Mouse (Mus musculus) 3T3-L1 (cell line): ENCODE results near the gene Ccdc138.
"Not testable (repeated sequence)": the region's sequence is repeated elsewhere in the genome, so short reads cannot be mapped to it uniquely, and the experiment has no call there.

Experiments used
- DNase-seq: peaks from one replicate; pipeline ENCODE4 v3.0.0-alpha.2; 2015; ENCODE audit warnings: low read depth, low spot score

The Ccdc138 gene

GRCm38 (mm10) chr10:58497320-58498284 is at the start of gene Ccdc138:
Gene Ccdc138, plus strand, starts transcription at chr10:58497948.
- peak; percentile 90 for DNase-seq

- no peak for DNase-seq
Observed at GRCm38 (mm10) chr10:58451575-58451974, 46.2 kb upstream of the Ccdc138 start.

GRCm38 (mm10) chr10:58452185-58452584 is 45.6 kb upstream of the Ccdc138 start:
- DNase-seq: no peak

GRCm38 (mm10) chr10:58459896-58460295 is 37.9 kb upstream of the Ccdc138 start:
- DNase-seq: no peak

- DNase-seq: no peak
Observed at GRCm38 (mm10) chr10:58477086-58477755, 20.5 kb upstream of the Ccdc138 start.

- DNase-seq: no peak
Observed at GRCm38 (mm10) chr10:58478071-58478578, 19.6 kb upstream of the Ccdc138 start.

- no peak for DNase-seq
Observed at GRCm38 (mm10) chr10:58479954-58480490, 17.7 kb upstream of the Ccdc138 start.

- no peak for DNase-seq
Observed at GRCm38 (mm10) chr10:58491031-58491430, 6.7 kb upstream of the Ccdc138 start.

- peak; percentile 29 for DNase-seq
Observed at GRCm38 (mm10) chr10:58495637-58496036, 2.1 kb upstream of the Ccdc138 start.

GRCm38 (mm10) chr10:58496732-58497131 is 1.0 kb upstream of the Ccdc138 start:
- DNase-seq: peak; percentile 34

GRCm38 (mm10) chr10:58498516-58498915 is 768 bp downstream of the Ccdc138 start:
- no peak for DNase-seq

GRCm38 (mm10) chr10:58529358-58529757 is 31.6 kb downstream of the Ccdc138 start:
- DNase-seq: no peak

- DNase-seq: no peak
Observed at GRCm38 (mm10) chr10:58530896-58531790, 33.4 kb downstream of the Ccdc138 start.

- no peak for DNase-seq
Observed at GRCm38 (mm10) chr10:58532177-58532576, 34.4 kb downstream of the Ccdc138 start.

GRCm38 (mm10) chr10:58536276-58536675 is 38.5 kb downstream of the Ccdc138 start:
- DNase-seq: not testable (repeated sequence)

- no peak for DNase-seq
Observed at GRCm38 (mm10) chr10:58540613-58541012, 42.9 kb downstream of the Ccdc138 start.

- DNase-seq: peak; percentile 16
Observed at GRCm38 (mm10) chr10:58548739-58549138, 51.0 kb downstream of the Ccdc138 start.

GRCm38 (mm10) chr10:58554693-58555387 is 57.1 kb downstream of the Ccdc138 start:
- no peak for DNase-seq

GRCm38 (mm10) chr10:58559098-58559497 is 61.4 kb downstream of the Ccdc138 start:
- DNase-seq: peak; percentile 61

- peak; percentile 76 for DNase-seq
Observed at GRCm38 (mm10) chr10:58559901-58560300, 62.2 kb downstream of the Ccdc138 start.
